Mouse (Mus musculus) left cerebral cortex, adult 8-10 months (tissue): ENCODE data around the gene Efnb3. TPM values are rescaled to one million over a fixed set of nuclear protein-coding genes. Genes with fewer than 3 reads are reported as not detected.

Experiments
- DNase-seq, 2 experiments: peaks; one replicate each; pipeline ENCODE4 v3.0.0; 2022; ENCODE audit warnings: low spot score in 2 of 2
- microRNA-seq, 2 experiments: library from miRNA; unstranded; fragments of <30 nt; microRNA quantifications; one replicate each; pipeline ENCODE4 v1.2.0; 2022
- total RNA-seq, 4 experiments: library from RNA; stranded (reverse); gene quantifications; 2 replicates each; pipeline ENCODE4 v1.2.4; 2022

Efnb3 gene
- total RNA-seq, 4 experiments from 2014 or later = 89.2 to 96.6 (median 90.5) TPM

DNA sequence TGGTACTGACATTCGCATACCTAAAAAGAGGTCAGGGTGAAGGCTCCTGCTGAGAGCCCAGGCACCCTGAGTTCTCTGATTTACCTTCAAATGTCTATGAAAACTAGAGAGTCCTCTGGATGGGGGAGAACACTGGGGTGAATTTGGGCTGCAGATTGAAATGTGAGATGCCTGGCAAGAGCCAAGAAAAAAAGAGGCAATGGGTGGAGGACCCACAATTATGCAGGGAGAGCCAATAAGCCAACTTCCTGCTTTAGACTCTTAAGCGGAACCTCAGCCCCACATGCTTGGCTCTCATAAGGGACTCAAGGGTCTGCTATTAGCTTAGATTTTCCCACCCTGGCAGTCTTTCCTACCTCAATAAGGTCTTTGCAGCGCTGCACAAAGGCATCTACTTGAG lies 43.3 kb downstream of the Efnb3 start:
- no peak for DNase-seq

DNA sequence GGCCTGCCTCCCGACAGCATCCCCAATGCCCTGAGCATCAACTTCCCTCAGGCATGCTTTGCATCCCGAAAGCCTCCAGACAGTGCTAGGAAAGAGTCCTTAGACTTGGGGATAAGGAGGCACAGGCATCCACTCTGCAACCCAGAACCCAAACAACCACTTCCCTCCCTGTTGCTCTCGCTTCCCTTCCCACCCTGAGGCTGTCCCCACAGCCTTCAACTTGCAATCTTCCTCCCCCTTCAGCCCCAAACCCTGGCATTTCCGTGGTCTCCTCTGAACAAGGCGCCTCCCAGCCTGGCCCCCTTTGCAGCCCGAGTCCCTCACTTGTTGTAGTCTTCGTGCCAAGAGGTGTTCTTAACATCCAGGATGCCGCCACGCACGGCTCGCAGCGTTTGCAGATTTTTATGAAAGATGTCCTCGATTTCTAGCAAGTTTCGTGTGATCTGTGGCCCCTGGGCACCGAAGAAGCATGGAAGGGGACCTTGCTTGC lies 43.8 kb downstream of the Efnb3 start:
- no peak for DNase-seq

DNA sequence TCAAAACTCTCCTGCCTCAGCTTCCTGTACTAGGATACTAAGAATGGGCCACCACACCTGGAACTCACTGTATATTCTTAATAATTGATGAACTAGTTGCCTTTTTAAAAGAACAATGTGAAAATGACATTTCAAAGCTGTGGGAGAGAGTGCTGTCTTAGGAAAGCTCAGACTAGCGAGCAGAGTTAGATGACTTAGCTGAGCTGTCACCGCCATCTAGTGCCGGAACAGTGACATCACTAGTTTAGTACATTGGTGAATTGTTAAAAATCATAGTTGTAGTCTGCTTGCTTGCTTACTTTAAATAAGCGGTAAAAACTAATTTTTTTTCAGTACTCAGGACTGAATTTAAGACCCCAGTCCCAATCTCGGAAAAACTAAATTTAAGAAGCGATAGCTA lies 46.2 kb downstream of the Efnb3 start:
- DNase-seq = no peak

DNA sequence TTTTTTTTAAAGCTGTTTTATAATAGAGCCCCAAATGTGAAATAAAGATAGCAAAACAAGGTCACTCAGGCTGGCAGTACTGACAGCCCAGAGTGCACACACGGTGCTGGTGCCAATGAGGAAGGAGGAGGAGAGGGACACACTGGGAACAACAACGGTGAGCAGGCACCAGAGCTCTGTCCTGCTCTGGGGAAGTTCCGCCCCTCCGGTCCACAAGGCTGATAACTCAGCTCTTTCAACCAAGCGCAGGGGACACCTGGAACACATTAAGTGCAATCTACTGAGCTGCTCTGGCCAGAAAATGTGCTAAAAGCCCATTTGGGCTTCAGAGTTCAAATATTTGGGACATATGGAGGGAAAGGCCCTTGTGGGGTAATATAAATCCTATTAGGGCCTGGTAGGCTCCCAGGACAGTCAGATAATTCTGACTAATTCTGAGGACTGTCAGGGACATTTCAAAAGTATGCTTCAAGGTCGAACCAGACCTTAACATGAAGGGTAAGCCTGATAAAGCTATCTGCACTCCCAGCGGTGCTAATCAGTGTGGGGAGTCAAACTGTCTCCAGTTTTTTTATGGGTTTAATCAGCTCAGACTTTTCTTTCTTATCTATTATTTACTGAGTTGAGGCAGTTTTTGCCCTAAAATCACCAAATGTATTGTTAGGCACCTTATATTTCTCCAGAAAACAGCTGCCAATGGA lies 49.1 kb downstream of the Efnb3 start:
- DNase-seq = no peak

Small RNAs within 50 kb of the gene (microRNA-seq; reads per million reads assigned to microRNA genes)
- 0 reads per million in 2 experiments for gene Gm27493

Other genes with a start within 250 kb of the Efnb3 start
- gene Cntrob, start 236.4 kb downstream of the Efnb3 start, total RNA-seq = 10 to 100 TPM; 14.9 to 19.9 (median 17.4) TPM
- 10 to 100 TPM; 47.7 to 54.7 (median 51.5) TPM for gene Trappc1, start 236.2 kb downstream of the Efnb3 start, total RNA-seq
- 10 to 100 TPM; 72.7 to 84.4 (median 78.8) TPM for gene Kcnab3, start 233.9 kb downstream of the Efnb3 start, total RNA-seq
- gene Rnf227, start 219.7 kb downstream of the Efnb3 start, total RNA-seq = 100 to 1,000 TPM; 160 to 180 (median 169) TPM
- 100 to 1,000 TPM; 370 to 420 (median 387) TPM for gene Chd3, start 190.8 kb downstream of the Efnb3 start, total RNA-seq
- gene Naa38, start 164.7 kb downstream of the Efnb3 start, total RNA-seq = 100 to 1,000 TPM in 3 of 4 experiments, 10 to 100 TPM in 1; 99.9 to 140 (median 114) TPM
- 10 to 100 TPM; 38.0 to 43.7 (median 42.5) TPM for gene Cyb5d1, start 164.6 kb downstream of the Efnb3 start, total RNA-seq
- gene Tmem88, start 162.0 kb downstream of the Efnb3 start, total RNA-seq = 1 to 10 TPM; 3.3 to 4.8 (median 3.5) TPM
- 10 to 100 TPM; 17.3 to 29.2 (median 21.9) TPM for gene Kdm6b, start 146.5 kb downstream of the Efnb3 start, total RNA-seq
- 1 to 10 TPM; 3.3 to 4.9 (median 3.9) TPM for gene Dnah2, start 11.1 kb downstream of the Efnb3 start, total RNA-seq
- gene Wrap53, start 20.1 kb upstream of the Efnb3 start, total RNA-seq = 10 to 100 TPM; 10.1 to 13.8 (median 11.3) TPM
- gene Trp53, start 20.2 kb upstream of the Efnb3 start, total RNA-seq = 10 to 100 TPM; 26.6 to 32.6 (median 28.2) TPM
- 100 to 1,000 TPM; 400 to 455 (median 419) TPM for gene Atp1b2, start 45.7 kb upstream of the Efnb3 start, total RNA-seq
- 1 to 10 TPM in 1 of 4 experiments, not detected in 3; 1.0 TPM for gene Shbg, start 57.7 kb upstream of the Efnb3 start, total RNA-seq
- 10 to 100 TPM in 3 of 4 experiments, 1 to 10 TPM in 1; 7.9 to 11.6 (median 10.5) TPM for gene Sat2, start 61.8 kb upstream of the Efnb3 start, total RNA-seq
- gene Fxr2, start 72.8 kb upstream of the Efnb3 start, total RNA-seq = 100 to 1,000 TPM; 132 to 147 (median 140) TPM
- under 1 TPM in 1 of 4 experiments, not detected in 3; 0.46 TPM for gene Sox15, start 95.1 kb upstream of the Efnb3 start, total RNA-seq
- gene Mpdu1, start 102.4 kb upstream of the Efnb3 start, total RNA-seq = 10 to 100 TPM; 59.3 to 68.7 (median 61.4) TPM
- gene Cd68, start 105.9 kb upstream of the Efnb3 start, total RNA-seq = 10 to 100 TPM; 14.1 to 63.3 (median 34.2) TPM
- 100 to 1,000 TPM; 268 to 307 (median 295) TPM for gene Eif4a1, start 112.2 kb upstream of the Efnb3 start, total RNA-seq
- 10 to 100 TPM; 72.6 to 96.8 (median 83.6) TPM for gene Senp3, start 121.9 kb upstream of the Efnb3 start, total RNA-seq
- gene Tnfsf13, start 125.6 kb upstream of the Efnb3 start, total RNA-seq = 1 to 10 TPM; 2.5 to 4.2 (median 3.2) TPM
- gene Tnfsf12, start 135.6 kb upstream of the Efnb3 start, total RNA-seq = 10 to 100 TPM; 10.2 to 15.1 (median 11.7) TPM
- 1 to 10 TPM; 1.5 to 2.0 (median 1.8) TPM for gene Tnfsfm13, start 135.9 kb upstream of the Efnb3 start, total RNA-seq
- 10 to 100 TPM; 48.6 to 56.4 (median 51.3) TPM for gene Polr2a, start 198.4 kb upstream of the Efnb3 start, total RNA-seq
- gene Slc35g3, start 201.8 kb upstream of the Efnb3 start, total RNA-seq = not detected
- gene Zbtb4, start 205.7 kb upstream of the Efnb3 start, total RNA-seq = 100 to 1,000 TPM; 138 to 158 (median 147) TPM
- gene Chrnb1, start 235.7 kb upstream of the Efnb3 start, total RNA-seq = 1 to 10 TPM in 2 of 4 experiments, under 1 TPM in 2; 0.51 to 1.2 (median 0.92) TPM
- gene Fgf11, start 241.7 kb upstream of the Efnb3 start, total RNA-seq = 10 to 100 TPM; 18.8 to 22.3 (median 19.7) TPM
- gene Tmem102, start 245.4 kb upstream of the Efnb3 start, total RNA-seq = under 1 TPM in 2 of 4 experiments, not detected in 2; 0.16 to 0.20 TPM